Mouse (Mus musculus) G1E (cell line): ENCODE measurements around the gene Slc44a5.

Experiments used
- CTCF ChIP-seq: IDR thresholded peaks from 2 replicates; pipeline ENCODE4 v1.5.1; 2012; ENCODE audit warnings: low read depth, low read length, inconsistent platforms, mixed read lengths
- GATA1 ChIP-seq: IDR thresholded peaks from 2 replicates; pipeline ENCODE4 v1.6.1; 2012; ENCODE audit warnings: borderline replicate concordance, low read length, inconsistent platforms, mixed read lengths
- GATA2 ChIP-seq: IDR thresholded peaks from 2 replicates; pipeline ENCODE4 v1.6.1; 2012; ENCODE audit warnings: low read depth, low read length, inconsistent platforms, borderline replicate concordance
- POLR2AphosphoS5 ChIP-seq: IDR thresholded peaks from 2 replicates; pipeline ENCODE4 v1.6.1; 2012; ENCODE audit warnings: low read depth, low read length, inconsistent platforms; ENCODE audit not compliant: insufficient replicate concordance
- TAL1 ChIP-seq: conservative IDR thresholded peaks from 2 replicates; pipeline ENCODE4 v1.6.1; 2012; ENCODE audit warnings: low read depth, low read length, inconsistent platforms, mixed read lengths

- TF ChIP-seq CTCF (no peak), GATA2 (no peak), GATA1 (no peak), POLR2AphosphoS5 (no peak), TAL1 (no peak)
These were observed 228.6 kb downstream of the Slc44a5 start for GRCm38 (mm10) chr3:154201796-154202195.
